Mouse (Mus musculus): ENCODE data around the gene Naif1.

The Naif1 gene

GRCm38 (mm10) chr2:32503588-32503987 lies 53.3 kb downstream of the Naif1 start:
- no peak for DNase-seq

DNA sequence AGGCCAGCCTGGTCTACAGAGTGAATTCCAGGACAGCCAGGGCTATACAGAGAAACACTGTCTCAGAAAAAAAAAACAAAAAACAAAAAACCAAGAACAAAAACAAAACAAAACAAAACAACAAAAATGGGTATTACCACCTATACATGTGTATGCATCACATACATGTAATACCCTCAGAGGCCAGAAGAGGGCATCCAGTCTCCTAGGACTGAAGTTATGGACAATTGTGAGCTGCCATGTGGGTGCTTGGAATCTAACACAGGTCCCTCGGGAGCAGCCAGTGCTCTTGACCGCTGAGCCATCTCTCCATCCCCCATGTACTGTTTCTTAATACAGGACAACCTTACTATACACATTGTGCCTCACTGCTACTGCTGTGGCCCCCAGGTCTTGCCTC lies 55.3 kb downstream of the Naif1 start:
- no peak for DNase-seq
